Mouse (Mus musculus) liver, postnatal 0 days (tissue): ENCODE data around the gene Cela3a. TPM values are rescaled to one million over a fixed set of nuclear protein-coding genes. Genes with fewer than 3 reads are reported as not detected.

Experiments
- ATAC-seq: fragments of 200-750 bp; cut with Nextera tagmentation; 2 replicates; pipeline ENCODE4 v1.8.0; 2017; ENCODE audit warnings: mild to moderate bottlenecking, moderate library complexity
- DNase-seq: peaks from one replicate; pipeline ENCODE4 v3.0.0-alpha.2; 2016
- H3K27ac ChIP-seq: fragments of 300-500 bp; sonication (generic); 2 replicates; pipeline ENCODE4 v1.5.1; 2014; ENCODE audit warnings: antibody characterized with exemption, moderate library complexity, mild to moderate bottlenecking, low read depth
- H3K27me3 ChIP-seq: fragments of 300-500 bp; sonication (generic); 2 replicates; pipeline ENCODE4 v1.6.1; 2014; ENCODE audit warnings: low read length, control low read depth, mixed read lengths; ENCODE audit not compliant: insufficient read depth
- H3K36me3 ChIP-seq: fragments of 300-500 bp; sonication (generic); replicated peaks from 2 replicates; pipeline ENCODE4 v1.6.1; 2014; ENCODE audit warnings: mild to moderate bottlenecking, control low read depth, low read length, moderate library complexity, mixed read lengths; ENCODE audit not compliant: insufficient read depth
- H3K4me1 ChIP-seq: fragments of 300-500 bp; sonication (generic); 2 replicates; pipeline ENCODE4 v1.6.1; 2014; ENCODE audit warnings: antibody characterized with exemption, mild to moderate bottlenecking, control low read depth; ENCODE audit not compliant: insufficient read depth
- H3K4me2 ChIP-seq: fragments of 300-500 bp; sonication (generic); 2 replicates; pipeline ENCODE4 v1.6.1; 2014; ENCODE audit warnings: low read depth, mild to moderate bottlenecking, low read length, moderate library complexity, mixed read lengths
- H3K4me3 ChIP-seq: fragments of 300-500 bp; sonication (generic); 2 replicates; pipeline ENCODE4 v1.5.1; 2014; ENCODE audit warnings: low read depth, low read length
- H3K9ac ChIP-seq: fragments of 300-500 bp; sonication (generic); replicated peaks from 2 replicates; pipeline ENCODE4 v1.6.1; 2014; ENCODE audit warnings: mild to moderate bottlenecking, moderate library complexity
- H3K9me3 ChIP-seq: fragments of 300-500 bp; sonication (generic); 2 replicates; pipeline ENCODE4 v1.6.1; 2016; ENCODE audit warnings: mild to moderate bottlenecking, control low read depth, low read length, mixed read lengths
- CTCF ChIP-seq: sonication (generic); IDR thresholded peaks from 2 replicates; pipeline ENCODE4 v1.5.1; 2016; ENCODE audit warnings: antibody characterized with exemption, low read depth
- EP300 ChIP-seq: IDR thresholded peaks from 2 replicates; pipeline ENCODE4 v1.6.1; 2016; ENCODE audit warnings: antibody characterized with exemption, low read depth, mild to moderate bottlenecking
- WGBS: fragments of 180-500 bp; shearing (Covaris S2); extraction: QIAGEN DNeasy Blood & Tissue Kit; methylation state at CpG from one replicate; pipeline ENCODE4 v1.1.7; 2014; ENCODE audit not compliant: insufficient replicate concordance; 5-methylcytosine and 5-hydroxymethylcytosine counted together
- polyA plus RNA-seq: library from polyadenylated mRNA; unstranded; fragments of >200 nt; fragmentation: Nextera tagmentation; extraction: Ambion mirVana; gene quantifications from 2 replicates; pipeline ENCODE4 v1.2.1, GENCODE M21; 2015

Cela3a gene
- polyA plus RNA-seq, 1 experiment from 2014 or later = not detected

- 53% methylated on average over 2 of the region's 2 CpGs for WGBS
- no peaks in the 10 kb centered on the region for H3K27me3 ChIP-seq
Observed at GRCm38 (mm10) chr4:137376778-137377177, 32.8 kb downstream of the Cela3a start.

GRCm38 (mm10) chr4:137375314-137376278 is 34.0 kb downstream of the Cela3a start:
- ATAC-seq = no peak
- Histone ChIP-seq H3K36me3 (no peaks in the 10 kb centered on the region), H3K27me3 (no peaks in the 10 kb centered on the region), H3K9me3 (no peaks in the 10 kb centered on the region), H3K4me3 (no peak overlapping the region), H3K4me2 (no peak overlapping the region), H3K27ac (no peak overlapping the region), H3K4me1 (peaks cover 13% of the 10 kb centered on the region), H3K9ac (no peak overlapping the region)
- DNase-seq = no peak
- 65% methylated on average over 19 of the region's 19 CpGs for WGBS
- TF ChIP-seq EP300 (no peak), CTCF (no peak)

More at GRCm38 (mm10) chr4:137376778-137377177, 32.8 kb downstream of the Cela3a start:
- no peak overlapping the region for H3K27ac ChIP-seq
- TF ChIP-seq EP300 = no peak
- TF ChIP-seq CTCF = peak; percentile 31
- no peaks in the 10 kb centered on the region for H3K36me3 ChIP-seq
- H3K4me2 ChIP-seq = no peak overlapping the region
- H3K4me1 ChIP-seq = peaks cover 15% of the 10 kb centered on the region
- DNase-seq (no peak), ATAC-seq (no peak)
- no peak overlapping the region for H3K9ac ChIP-seq
- no peak overlapping the region for H3K4me3 ChIP-seq
- no peaks in the 10 kb centered on the region for H3K9me3 ChIP-seq

GRCm38 (mm10) chr4:137373711-137374110 is 35.9 kb downstream of the Cela3a start:
- Histone ChIP-seq H3K4me3 (no peak overlapping the region), H3K4me1 (peaks cover 16% of the 10 kb centered on the region), H3K9ac (no peak overlapping the region), H3K27ac (peak overlapping the region; percentile 66), H3K36me3 (no peaks in the 10 kb centered on the region), H3K9me3 (no peaks in the 10 kb centered on the region), H3K27me3 (no peaks in the 10 kb centered on the region), H3K4me2 (0 out of 2 replicates have a peak overlapping the region, but pooled peaks have one; percentile 18)
- WGBS = 49% methylated on average over 6 of the region's 6 CpGs
- ATAC-seq = peak; percentile 56
- TF ChIP-seq EP300 = no peak
- no peak for TF ChIP-seq CTCF
- no peak for DNase-seq

GRCm38 (mm10) chr4:137371596-137372523 is 37.7 kb downstream of the Cela3a start:
- Histone ChIP-seq H3K9me3 (no peaks in the 10 kb centered on the region), H3K4me2 (peak overlapping the region; percentile 55), H3K36me3 (no peaks in the 10 kb centered on the region), H3K9ac (peak overlapping the region; percentile 46), H3K4me1 (peaks cover 29% of the 10 kb centered on the region), H3K27me3 (no peaks in the 10 kb centered on the region), H3K4me3 (no peak overlapping the region), H3K27ac (peak overlapping the region; percentile 51)
- DNase-seq (no peak), ATAC-seq (peak; percentile 55)
- 58% methylated on average over 16 of the region's 16 CpGs for WGBS
- no peak for TF ChIP-seq EP300
- TF ChIP-seq CTCF = no peak

- peak overlapping the region; percentile 69 for H3K4me2 ChIP-seq
- peaks cover 36% of the 10 kb centered on the region for H3K4me1 ChIP-seq
- H3K9me3 ChIP-seq = no peaks in the 10 kb centered on the region
- H3K27me3 ChIP-seq = no peaks in the 10 kb centered on the region
- H3K9ac ChIP-seq = peak overlapping the region; percentile 53
- no peaks in the 10 kb centered on the region for H3K36me3 ChIP-seq
- peak overlapping the region; percentile 36 for H3K4me3 ChIP-seq
- 20% methylated on average over 28 of the region's 29 CpGs for WGBS
- peak; percentile 56 for DNase-seq
- peak overlapping the region; percentile 36 for H3K27ac ChIP-seq
- peak; percentile 45 for ATAC-seq
- TF ChIP-seq CTCF = no peak
- no peak for TF ChIP-seq EP300
Observed at GRCm38 (mm10) chr4:137369954-137370750, 39.4 kb downstream of the Cela3a start.
